Mouse (Mus musculus): ENCODE measurements around the gene Rnf216.
"Not testable (repeated sequence)": the region's sequence is repeated elsewhere in the genome, so short reads cannot be mapped to it uniquely, and the experiment has no call there.

The Rnf216 gene

GRCm38 (mm10) chr5:143112281-143113246 is at the start of gene Rnf216:
Rnf216 (minus strand) TSS chr5:143112994.
- DNase-seq (ENCODE audit: low read depth), result peak; percentile 87

- DNase-seq (ENCODE audit: low read depth), result no peak
These were observed 42.7 kb upstream of the Rnf216 start for GRCm38 (mm10) chr5:143155534-143155933.

- DNase-seq (ENCODE audit: low read depth), result no peak
These were observed 41.0 kb upstream of the Rnf216 start for GRCm38 (mm10) chr5:143153756-143154155.

GRCm38 (mm10) chr5:143150044-143150443 is 37.2 kb upstream of the Rnf216 start:
- DNase-seq (ENCODE audit: low read depth), result no peak

- DNase-seq (ENCODE audit: low read depth), result no peak
These were observed 36.7 kb upstream of the Rnf216 start for GRCm38 (mm10) chr5:143149536-143149935.

- DNase-seq (ENCODE audit: low read depth), result no peak
These were observed 35.9 kb upstream of the Rnf216 start for GRCm38 (mm10) chr5:143148661-143149060.

- no peak for DNase-seq (ENCODE audit: low read depth)
These were observed 34.7 kb upstream of the Rnf216 start, which contains the start of gene Olfr718-ps1 for GRCm38 (mm10) chr5:143147481-143147880. Olfr718-ps1 (minus strand) TSS chr5:143147581.

GRCm38 (mm10) chr5:143137580-143137979 is 24.8 kb upstream of the Rnf216 start:
- DNase-seq (ENCODE audit: low read depth), result no peak

- DNase-seq (ENCODE audit: low read depth), result no peak
These were observed 22.2 kb upstream of the Rnf216 start for GRCm38 (mm10) chr5:143135042-143135441.

GRCm38 (mm10) chr5:143134216-143135010 is 21.6 kb upstream of the Rnf216 start:
- not testable (repeated sequence) for DNase-seq (ENCODE audit: low read depth)

GRCm38 (mm10) chr5:143132935-143133514 is 20.2 kb upstream of the Rnf216 start:
- DNase-seq (ENCODE audit: low read depth), result no peak

- no peak for DNase-seq (ENCODE audit: low read depth)
These were observed 17.5 kb upstream of the Rnf216 start for GRCm38 (mm10) chr5:143130342-143130741.

- DNase-seq (ENCODE audit: low read depth), result no peak
These were observed 16.3 kb upstream of the Rnf216 start for GRCm38 (mm10) chr5:143129101-143129500.

GRCm38 (mm10) chr5:143127837-143128236 is 15.0 kb upstream of the Rnf216 start:
- DNase-seq (ENCODE audit: low read depth), result no peak

- DNase-seq (ENCODE audit: low read depth), result no peak
These were observed 14.1 kb upstream of the Rnf216 start for GRCm38 (mm10) chr5:143126908-143127307.

GRCm38 (mm10) chr5:143126089-143126488 is 13.3 kb upstream of the Rnf216 start:
- DNase-seq (ENCODE audit: low read depth), result no peak

GRCm38 (mm10) chr5:143125601-143126000 is 12.8 kb upstream of the Rnf216 start:
- DNase-seq (ENCODE audit: low read depth), result no peak

- no peak for DNase-seq (ENCODE audit: low read depth)
These were observed 12.1 kb upstream of the Rnf216 start for GRCm38 (mm10) chr5:143124805-143125378.

- no peak for DNase-seq (ENCODE audit: low read depth)
These were observed 9.9 kb upstream of the Rnf216 start for GRCm38 (mm10) chr5:143122673-143123072.

- no peak for DNase-seq (ENCODE audit: low read depth)
These were observed 9.3 kb upstream of the Rnf216 start for GRCm38 (mm10) chr5:143122125-143122524.

- DNase-seq (ENCODE audit: low read depth), result no peak
These were observed 6.0 kb downstream of the Rnf216 start for GRCm38 (mm10) chr5:143106842-143107241.

- no peak for DNase-seq (ENCODE audit: low read depth)
These were observed 9.6 kb downstream of the Rnf216 start for GRCm38 (mm10) chr5:143103231-143103630.
